Mouse (Mus musculus): ENCODE measurements around the gene 4931406C07Rik. TPM values are rescaled to one million over a fixed set of nuclear protein-coding genes. Genes with fewer than 3 reads are reported as not detected.

4931406C07Rik gene
- total RNA-seq, 2 experiments from 2014 or later: 16.2 to 18.5 TPM

- DNase-seq: no peak
Observed at GRCm38 (mm10) chr9:15238297-15238990, 67.8 kb downstream of the 4931406C07Rik start.

GRCm38 (mm10) chr9:15237516-15238296 is 68.5 kb downstream of the 4931406C07Rik start:
- no peak for DNase-seq

GRCm38 (mm10) chr9:15235986-15236385 is 70.3 kb downstream of the 4931406C07Rik start:
- DNase-seq: no peak

GRCm38 (mm10) chr9:15233604-15234003 is 72.6 kb downstream of the 4931406C07Rik start:
- DNase-seq: no peak

Small RNA genes within 50 kb of the gene (microRNA-seq; reads per million reads assigned to microRNA genes)
- gene Gm49349 (0 reads per million in 2 experiments), gene mmu-mir-7650 (0 reads per million in 2 experiments)

Other genes starting within 250 kb of the 4931406C07Rik start
- gene Hephl1, start 194.3 kb downstream of the 4931406C07Rik start, total RNA-seq (2021): not detected
- 1 to 10 TPM; 4.5 to 6.3 TPM for gene Vstm5, start 67.4 kb downstream of the 4931406C07Rik start, total RNA-seq (2021)
- gene Med17, start 26.5 kb downstream of the 4931406C07Rik start, total RNA-seq (2021): 10 to 100 TPM; 38.9 to 41.9 TPM
- gene Taf1d, start 234 bp downstream of the 4931406C07Rik start, total RNA-seq (2021): 10 to 100 TPM; 34.3 to 35.2 TPM
- 10 to 100 TPM; 20.7 to 24.0 TPM for gene Cep295, start 51.3 kb upstream of the 4931406C07Rik start, total RNA-seq (2021)
- gene Smco4, start 187.0 kb upstream of the 4931406C07Rik start, total RNA-seq (2021): 1 to 10 TPM; 5.7 to 8.0 TPM